Mouse (Mus musculus) brain, embryonic 14.5 days (tissue): ENCODE results near the gene Dmxl2.

ENCODE experiments used
- CTCF ChIP-seq: fragments of 200-500 bp; IDR thresholded peaks from 2 replicates; pipeline ENCODE4 v1.5.1; 2012; ENCODE audit warnings: inconsistent platforms, mild to moderate bottlenecking, moderate library complexity, borderline replicate concordance; ENCODE audit not compliant: insufficient read depth, insufficient read length; ENCODE audit errors: extremely low read depth
- POLR2A ChIP-seq: fragments of 200-500 bp; IDR thresholded peaks from 2 replicates; pipeline ENCODE4 v1.6.1; 2012; ENCODE audit warnings: mild to moderate bottlenecking, inconsistent platforms, borderline replicate concordance; ENCODE audit not compliant: poor library complexity, insufficient read depth, insufficient read length, severe bottlenecking; ENCODE audit errors: extremely low read depth

GRCm38 (mm10) chr9:54538244-54538643 is 36.8 kb upstream of the Dmxl2 start:
- no peak for TF ChIP-seq CTCF
- no peak for TF ChIP-seq POLR2A
